Mouse (Mus musculus): ENCODE measurements around the gene Camsap1.
A peak's percentile ranks its signal among the peaks of the same experiment; 100 is the strongest.

DNA sequence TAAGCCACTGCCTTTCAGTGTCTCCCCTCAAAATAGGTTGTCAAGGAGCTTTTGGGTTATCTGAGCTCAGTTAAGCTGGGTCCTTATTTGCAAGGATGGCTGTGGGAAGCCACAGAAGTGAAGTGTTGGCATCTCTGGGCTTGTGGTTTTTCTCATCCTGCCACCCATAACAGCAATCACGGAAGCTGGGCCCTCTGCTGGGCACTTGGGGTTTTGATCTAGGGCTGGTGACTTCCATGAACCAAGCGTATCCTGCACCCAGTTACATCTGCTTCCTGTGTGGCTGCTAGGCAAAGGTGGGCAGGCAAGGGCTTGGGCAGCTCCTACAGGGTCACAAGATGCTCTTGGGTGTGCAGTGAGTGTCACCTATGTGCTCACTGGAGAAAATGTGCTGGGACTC lies 69.8 kb downstream of the Camsap1 start:
- TF ChIP-seq POLR2A (IDR thresholded peaks at IDR 0.05; ENCODE audit: low read depth, low read length) = no peak
- peak; percentile 43 for TF ChIP-seq CTCF (conservative IDR thresholded peaks at IDR 0.05; ENCODE audit: insufficient read depth, insufficient read length, low read depth, low read length)
